Mouse (Mus musculus) heart, postnatal 0 days (tissue): ENCODE results near the gene Ap3d1.

Experiments
- CTCF ChIP-seq: IDR thresholded peaks from 2 replicates; pipeline ENCODE4 v1.5.1; 2016; ENCODE audit warnings: antibody characterized with exemption, control low read depth, low read depth
- EP300 ChIP-seq: IDR thresholded peaks from 2 replicates; pipeline ENCODE4 v1.6.1; 2016; ENCODE audit warnings: antibody characterized with exemption, low read depth

GRCm38 (mm10) chr10:80700038-80700504 is 42.0 kb downstream of the Ap3d1 start:
- TF ChIP-seq EP300 (no peak), CTCF (no peak)
